Mouse (Mus musculus) liver, adult 2 months (tissue): ENCODE measurements around the gene Tmem30c.

Source experiments
- CTCF ChIP-seq: fragments of 200-500 bp; IDR thresholded peaks from 2 replicates; pipeline ENCODE4 v1.5.1; 2011; ENCODE audit warnings: low read depth, low read length, control low read depth
- POLR2A ChIP-seq: fragments of 200-500 bp; IDR thresholded peaks from 2 replicates; pipeline ENCODE4 v1.6.1; 2011; ENCODE audit warnings: low read length, control low read depth; ENCODE audit not compliant: insufficient read depth; ENCODE audit errors: extremely low read depth

GRCm38 (mm10) chr16:57260152-57260551 lies 32.5 kb downstream of the Tmem30c start:
- no peak for TF ChIP-seq CTCF
- TF ChIP-seq POLR2A = no peak
